Mouse (Mus musculus) layer of hippocampus, adult 18-20 months (tissue): ENCODE results near the gene Olfr455. TPM values are rescaled to one million over a fixed set of nuclear protein-coding genes. Genes with fewer than 3 reads are reported as not detected.

Experiments
- DNase-seq, 2 experiments: peaks; one replicate each; pipeline ENCODE4 v3.0.0; 2022; ENCODE audit warnings: low spot score in 2 of 2
- total RNA-seq, 2 experiments: library from RNA; stranded (reverse); gene quantifications; 2 replicates each; pipeline ENCODE4 v1.2.3; 2021

The Olfr455 gene
- total RNA-seq, 2 experiments from 2014 or later: not detected

DNA sequence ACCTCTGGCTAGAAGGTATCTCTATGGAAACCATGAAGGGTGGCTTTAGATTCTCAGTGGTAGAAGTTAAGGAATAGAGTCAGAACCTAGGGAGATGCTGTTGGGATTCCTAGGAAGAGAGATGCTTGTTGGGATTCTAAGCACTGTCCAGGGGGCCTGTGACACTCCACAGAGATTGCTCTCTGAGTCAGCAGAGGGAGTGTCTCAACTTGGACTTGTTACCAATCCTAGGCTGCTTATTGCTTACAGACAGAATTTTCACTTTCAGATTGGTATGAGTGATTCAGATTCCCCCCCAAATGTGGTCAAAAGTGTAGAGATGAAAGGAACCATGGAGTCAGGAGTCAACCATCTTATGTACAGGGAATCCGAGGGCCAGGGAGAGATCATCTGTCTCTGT is 57.7 kb downstream of the Olfr455 start:
- no peak for DNase-seq

DNA sequence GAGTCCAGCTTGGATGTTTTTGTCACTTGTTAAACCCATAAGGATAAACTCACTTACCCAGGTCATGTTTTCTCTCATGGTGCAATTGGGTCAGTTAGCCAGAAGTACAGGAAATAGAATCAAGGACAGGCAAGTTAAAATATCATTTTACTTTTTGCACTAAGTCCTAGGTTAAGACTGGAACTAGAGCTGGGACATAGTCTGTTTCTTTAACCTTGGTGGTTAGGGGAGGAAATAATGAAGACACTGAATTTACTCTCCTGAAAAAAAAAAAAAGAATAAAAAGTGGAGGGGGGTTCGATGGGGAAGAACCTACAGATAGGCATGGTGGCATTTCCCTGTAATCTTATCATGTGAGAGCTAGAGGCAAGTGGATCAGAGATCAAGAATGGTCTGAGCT is 60.3 kb downstream of the Olfr455 start, which contains the start of gene Olfr456:
Gene Olfr456, minus strand, starts transcription at position 101 of the 400 bp plus-strand sequence.
- no peak for DNase-seq

Other genes with a start within 250 kb of the Olfr455 start
- gene Fam131b, start 222.9 kb downstream of the Olfr455 start, total RNA-seq: 10 to 100 TPM; 80.2 to 82.8 TPM
- 10 to 100 TPM; 39.5 to 40.3 TPM for gene Zyx, start 198.0 kb downstream of the Olfr455 start, total RNA-seq
- gene Epha1, start 174.3 kb downstream of the Olfr455 start, total RNA-seq: under 1 TPM; 0.13 to 0.20 TPM
- gene Tas2r143, start 147.3 kb downstream of the Olfr455 start, total RNA-seq: not detected
- gene Tas2r135, start 142.2 kb downstream of the Olfr455 start, total RNA-seq: not detected
- gene Tas2r126, start 113.1 kb downstream of the Olfr455 start, total RNA-seq: not detected
- not detected for gene Olfr458, start 82.4 kb downstream of the Olfr455 start, total RNA-seq
- not detected for gene Olfr457, start 71.3 kb downstream of the Olfr455 start, total RNA-seq
- gene Olfr456, start 60.4 kb downstream of the Olfr455 start, total RNA-seq: not detected
- not detected for gene Tcaf3, start 50.1 kb upstream of the Olfr455 start, total RNA-seq
- gene Tcaf2, start 97.7 kb upstream of the Olfr455 start, total RNA-seq: under 1 TPM; 0.50 to 0.61 TPM
- gene Tcaf1, start 162.5 kb upstream of the Olfr455 start, total RNA-seq: 100 to 1,000 TPM; 205 to 214 TPM
- not detected for gene Olfr453, start 191.8 kb upstream of the Olfr455 start, total RNA-seq
- gene Olfr38, start 208.8 kb upstream of the Olfr455 start, total RNA-seq: not detected
- gene Olfr452, start 237.5 kb upstream of the Olfr455 start, total RNA-seq: not detected